Mouse (Mus musculus): Measurements from ENCODE around the gene Glud1.

GRCm38 (mm10) chr14:34370921-34371320, 60.4 kb downstream of the Glud1 start:
- TF ChIP-seq TAL1 (IDR thresholded peaks at IDR 0.05; ENCODE audit: low read length) (no peak), E2F4 (IDR thresholded peaks at IDR 0.05; ENCODE audit: borderline replicate concordance, low read depth, low read length) (no peak), NELFE (IDR thresholded peaks at IDR 0.05; ENCODE audit: low read depth, low read length) (no peak)
